Mouse (Mus musculus): ENCODE measurements around the gene Obp2a.
"Not testable (repeated sequence)": the region's sequence is repeated elsewhere in the genome, so short reads cannot be mapped to it uniquely, and the experiment has no call there.

Gene Obp2a

DNA sequence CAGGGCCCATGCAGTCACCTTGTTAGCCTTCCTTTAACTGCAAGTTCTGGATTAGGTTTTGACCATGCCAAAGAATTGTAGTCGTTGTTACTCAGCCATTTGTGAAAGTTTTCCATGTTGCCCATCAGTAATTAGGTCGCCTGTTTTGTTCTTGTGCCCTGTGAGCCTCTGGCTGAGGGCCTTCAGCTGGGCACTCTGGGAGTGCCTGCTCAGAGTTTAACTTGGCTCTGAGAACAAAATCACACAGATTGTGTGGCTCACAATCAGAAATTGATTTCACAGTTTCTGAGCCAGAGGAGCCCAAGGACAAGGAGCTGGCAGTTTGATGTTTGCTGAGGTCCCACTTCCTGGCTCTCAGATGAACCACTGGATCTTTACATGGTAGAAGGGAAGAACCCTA, 9.9 kb downstream of the Obp2a start:
- not testable (repeated sequence) for DNase-seq (ENCODE audit: low spot score)

DNA sequence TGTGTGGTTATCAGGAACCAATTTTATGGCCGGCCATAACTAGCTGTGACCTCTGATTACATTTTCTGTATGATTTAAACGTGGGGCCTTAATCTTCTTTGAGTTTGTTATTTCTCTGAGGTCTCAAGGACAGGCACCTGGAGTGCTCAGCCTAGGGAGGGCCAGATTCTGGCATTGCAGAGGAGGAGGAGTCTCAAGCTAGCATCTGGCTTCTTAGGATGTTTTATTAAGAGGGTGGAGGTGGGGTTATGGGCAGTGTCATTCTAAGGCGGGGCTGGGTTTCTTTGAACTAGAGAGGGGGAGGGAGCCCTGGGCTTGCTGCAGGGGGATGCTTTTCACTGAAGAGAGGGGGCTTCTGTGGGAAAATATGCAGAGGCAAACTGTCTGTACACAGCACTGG, 11.8 kb downstream of the Obp2a start:
- DNase-seq (ENCODE audit: low spot score): not testable (repeated sequence)

DNA sequence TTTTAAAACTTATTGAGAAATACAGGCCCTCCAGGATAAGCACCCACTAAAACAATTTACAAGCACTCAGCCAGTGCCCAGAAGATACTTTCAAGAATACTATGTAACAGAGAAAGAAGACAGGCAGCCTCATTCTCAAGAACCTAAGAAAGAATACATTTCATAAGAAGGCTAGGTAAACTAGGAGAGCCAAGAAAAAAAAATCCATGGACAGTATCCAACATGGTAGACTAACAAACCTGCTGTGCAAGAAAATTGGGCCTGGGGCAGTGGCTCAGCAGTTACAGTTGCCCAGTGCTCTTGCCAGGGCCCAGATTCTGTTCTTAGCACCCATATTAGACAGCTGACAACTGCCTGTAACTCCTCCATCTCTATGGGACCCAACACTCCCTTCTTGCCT, 17.4 kb downstream of the Obp2a start:
- DNase-seq (ENCODE audit: low spot score): no peak

- DNase-seq (ENCODE audit: low spot score): no peak
Observed at GRCm38 (mm10) chr2:25733199-25733930, 33.5 kb downstream of the Obp2a start.

- not testable (repeated sequence) for DNase-seq (ENCODE audit: low spot score)
Observed at GRCm38 (mm10) chr2:25736709-25737108, 36.9 kb downstream of the Obp2a start, which contains the start of gene Obp2b. Obp2b (plus strand) TSS chr2:25737009.

DNA sequence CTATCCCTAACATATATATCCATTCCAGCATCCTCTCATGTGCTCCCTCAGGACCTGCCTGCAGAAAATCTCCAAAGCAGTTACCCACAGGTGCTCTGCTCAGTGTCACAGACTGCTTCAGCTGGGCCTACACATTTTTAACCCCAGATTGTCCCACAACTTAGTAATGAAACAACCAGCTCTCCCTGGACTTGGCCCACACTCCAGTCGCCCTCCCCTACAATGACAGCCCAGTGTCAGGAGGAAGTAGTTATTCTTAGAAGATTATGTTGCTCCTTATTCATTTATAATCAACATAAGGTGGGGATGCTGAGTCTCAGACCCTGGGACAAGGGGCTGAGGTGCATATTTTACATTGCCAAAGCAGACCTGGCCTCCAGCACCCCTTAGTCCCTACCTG, 41.8 kb downstream of the Obp2a start:
- DNase-seq (ENCODE audit: low spot score): no peak
